Mouse (Mus musculus) MEL (cell line): Measurements from ENCODE around the gene Map3k9. TPM values are rescaled to one million over a fixed set of nuclear protein-coding genes. Genes with fewer than 3 reads are reported as not detected.

ENCODE experiments used
- DNase-seq: peaks from one replicate; pipeline ENCODE4 v3.0.0; 2011; ENCODE audit warnings: low read depth, low spot score
- H3K27ac ChIP-seq: 2 replicates; pipeline ENCODE4 v1.5.1; 2012; ENCODE audit warnings: low read depth, mild to moderate bottlenecking, control low read depth, low read length, moderate library complexity; ENCODE audit not compliant: control insufficient read depth
- H3K27me3 ChIP-seq, 2 experiments: fragments of 150-350 bp in 1 of 2; sonication (generic) in 1 of 2; 2 replicates each; pipeline ENCODE4 v1.6.1; 2012; ENCODE audit warnings: low read length in 2 of 2, mild to moderate bottlenecking in 2 of 2, improper control_type of control experiment in 1 of 2, moderate library complexity in 1 of 2; ENCODE audit not compliant: insufficient read depth in 2 of 2, control insufficient read depth in 1 of 2
- H3K36me3 ChIP-seq, 2 experiments: 2 replicates each; pipeline ENCODE4 v1.6.1; 2012 to 2014; ENCODE audit warnings: low read length in 2 of 2, improper control_type of control experiment in 1 of 2, inconsistent platforms in 1 of 2, mild to moderate bottlenecking in 1 of 2; ENCODE audit not compliant: insufficient read depth in 2 of 2, control insufficient read depth in 1 of 2
- H3K4me1 ChIP-seq, 2 experiments: fragments of 150-350 bp in 1 of 2; sonication (generic) in 1 of 2; 2 replicates each; pipeline ENCODE4 v1.6.1; 2012; ENCODE audit warnings: low read length in 2 of 2, improper control_type of control experiment in 1 of 2, mild to moderate bottlenecking in 1 of 2; ENCODE audit not compliant: insufficient read depth in 2 of 2, control insufficient read depth in 1 of 2
- H3K4me3 ChIP-seq, 2 experiments: fragments of 150-350 bp in 1 of 2; sonication (generic) in 1 of 2; 2 replicates each; pipeline ENCODE4 v1.5.1; 2012; ENCODE audit warnings: low read depth in 2 of 2, low read length in 2 of 2, mild to moderate bottlenecking in 2 of 2, moderate library complexity in 2 of 2, control low read depth in 1 of 2, improper control_type of control experiment in 1 of 2; ENCODE audit not compliant: control insufficient read depth in 1 of 2, insufficient read depth in 1 of 2
- H3K79me2 ChIP-seq: 2 replicates; pipeline ENCODE4 v1.6.1; 2012; ENCODE audit warnings: mild to moderate bottlenecking, low read length, moderate library complexity; ENCODE audit not compliant: control insufficient read depth, poor library complexity, insufficient read depth
- H3K9ac ChIP-seq: 2 replicates; pipeline ENCODE4 v1.6.1; 2012; ENCODE audit warnings: low read depth, mild to moderate bottlenecking, control low read depth, low read length, moderate library complexity; ENCODE audit not compliant: control insufficient read depth, poor library complexity, severe bottlenecking
- H3K9me3 ChIP-seq: fragments of 150-350 bp; sonication (generic); replicated peaks from 2 replicates; pipeline ENCODE4 v1.6.1; 2012; ENCODE audit warnings: mild to moderate bottlenecking, low read length, improper control_type of control experiment, moderate library complexity; ENCODE audit not compliant: insufficient read depth
- BHLHE40 ChIP-seq: IDR thresholded peaks from 2 replicates; pipeline ENCODE4 v1.6.1; 2012; ENCODE audit warnings: low read depth, mild to moderate bottlenecking, inconsistent platforms, low read length, improper control_type of control experiment, borderline replicate concordance
- CHD1 ChIP-seq: IDR thresholded peaks from 2 replicates; pipeline ENCODE4 v1.6.1; 2012; ENCODE audit warnings: low read depth, mild to moderate bottlenecking, inconsistent platforms, low read length, improper control_type of control experiment
- CHD2 ChIP-seq: IDR thresholded peaks from 2 replicates; pipeline ENCODE4 v1.6.1; 2011; ENCODE audit warnings: low read length, improper control_type of control experiment
- CTCF ChIP-seq, 3 experiments: IDR thresholded peaks in 2 of 3; conservative IDR thresholded peaks in 1 of 3; 2 replicates each; pipeline ENCODE4 v1.5.1; 2011 to 2012; ENCODE audit warnings: low read length in 3 of 3, low read depth in 2 of 3, mild to moderate bottlenecking in 2 of 3, improper control_type of control experiment in 1 of 3, inconsistent platforms in 1 of 3, mixed read lengths in 1 of 3, moderate library complexity in 1 of 3; ENCODE audit not compliant: control insufficient read depth in 1 of 3, insufficient read depth in 1 of 3, poor library complexity in 1 of 3, severe bottlenecking in 1 of 3
- ELF1 ChIP-seq: IDR thresholded peaks from 2 replicates; pipeline ENCODE4 v1.6.1; 2014; ENCODE audit warnings: low read depth, mild to moderate bottlenecking, inconsistent platforms, low read length, improper control_type of control experiment, moderate library complexity
- EP300 ChIP-seq, 2 experiments: IDR thresholded peaks; 2 replicates each; pipeline ENCODE4 v1.6.1; 2011; ENCODE audit warnings: improper control_type of control experiment in 2 of 2, low read length in 2 of 2, low read depth in 1 of 2, mild to moderate bottlenecking in 1 of 2
- ETS1 ChIP-seq: IDR thresholded peaks from 2 replicates; pipeline ENCODE4 v1.6.1; 2012; ENCODE audit warnings: low read depth, mild to moderate bottlenecking, inconsistent platforms, low read length, improper control_type of control experiment, moderate library complexity
- KAT2A ChIP-seq: conservative IDR thresholded peaks from 2 replicates; pipeline ENCODE4 v1.6.1; 2012; ENCODE audit warnings: low read depth, low read length, improper control_type of control experiment, inconsistent platforms
- MAFK ChIP-seq: IDR thresholded peaks from 2 replicates; pipeline ENCODE4 v1.6.1; 2011; ENCODE audit warnings: low read depth, mild to moderate bottlenecking, low read length, improper control_type of control experiment, borderline replicate concordance
- MAX ChIP-seq: IDR thresholded peaks from 2 replicates; pipeline ENCODE4 v1.6.1; 2011; ENCODE audit warnings: low read length, improper control_type of control experiment
- MAZ ChIP-seq: IDR thresholded peaks from 2 replicates; pipeline ENCODE4 v1.6.1; 2012; ENCODE audit warnings: low read depth, mild to moderate bottlenecking, inconsistent platforms, low read length, improper control_type of control experiment
- MXI1 ChIP-seq: IDR thresholded peaks from 2 replicates; pipeline ENCODE4 v1.6.1; 2011; ENCODE audit warnings: mild to moderate bottlenecking, low read depth, low read length, improper control_type of control experiment
- MYB ChIP-seq: IDR thresholded peaks from 2 replicates; pipeline ENCODE4 v1.6.1; 2011; ENCODE audit warnings: mild to moderate bottlenecking, low read depth, low read length, improper control_type of control experiment
- NELFE ChIP-seq: IDR thresholded peaks from 2 replicates; pipeline ENCODE4 v1.6.1; 2011; ENCODE audit warnings: low read depth, low read length, improper control_type of control experiment
- NRF1 ChIP-seq: IDR thresholded peaks from 2 replicates; pipeline ENCODE4 v1.6.1; 2014; ENCODE audit warnings: low read depth, mild to moderate bottlenecking, inconsistent platforms, low read length, improper control_type of control experiment, moderate library complexity; ENCODE audit not compliant: poor library complexity, insufficient read depth, severe bottlenecking
- POLR2AphosphoS5 ChIP-seq: IDR thresholded peaks from 2 replicates; pipeline ENCODE4 v1.6.1; 2012; ENCODE audit warnings: low read depth, borderline replicate concordance, mild to moderate bottlenecking, inconsistent platforms, low read length, moderate library complexity, mixed read lengths
- RAD21 ChIP-seq: IDR thresholded peaks from 2 replicates; pipeline ENCODE4 v1.6.1; 2011; ENCODE audit warnings: mild to moderate bottlenecking, low read depth, low read length, improper control_type of control experiment
- RCOR1 ChIP-seq: IDR thresholded peaks from 2 replicates; pipeline ENCODE4 v1.6.1; 2012; ENCODE audit warnings: low read depth, mild to moderate bottlenecking, inconsistent platforms, low read length, improper control_type of control experiment
- SIN3A ChIP-seq: IDR thresholded peaks from 2 replicates; pipeline ENCODE4 v1.6.1; 2012; ENCODE audit warnings: low read length, improper control_type of control experiment, inconsistent platforms
- USF1 ChIP-seq: IDR thresholded peaks from 2 replicates; pipeline ENCODE4 v1.6.1; 2014; ENCODE audit warnings: low read depth, mild to moderate bottlenecking, inconsistent platforms, low read length, improper control_type of control experiment, moderate library complexity
- ZMIZ1 ChIP-seq: IDR thresholded peaks from 2 replicates; pipeline ENCODE4 v1.6.1; 2012; ENCODE audit warnings: low read depth, mild to moderate bottlenecking, inconsistent platforms, low read length, improper control_type of control experiment, moderate library complexity
- polyA plus RNA-seq, 2 experiments: library from polyadenylated mRNA; stranded (reverse) in 1 of 2; unstranded in 1 of 2; fragments of >175 nt in 1 of 2; fragments of >200 nt in 1 of 2; gene quantifications; 2 replicates each; pipeline versions ENCODE4 v1.2.1 to v1.2.4; 2012; ENCODE audit warnings: low replicate concordance in 2 of 2, low read depth in 1 of 2; ENCODE audit not compliant: insufficient read length in 2 of 2, insufficient read depth in 1 of 2, missing spikeins in 1 of 2
- total RNA-seq: library from RNA; depleted of rRNA; stranded (reverse); fragments of 300-350 nt; gene quantifications from 2 replicates; pipeline ENCODE4 v1.2.3, GENCODE M21; 2012

Map3k9 gene
- total and polyA plus RNA-seq, 3 experiments, result not detected

- Histone ChIP-seq H3K9me3 (no peaks in the 10 kb centered on the region), H3K27ac (no peak overlapping the region), H3K36me3 (no peaks in the 10 kb centered on the region), H3K27me3 (peaks cover 0 to 11% of the 10 kb centered on the region in 2 experiments; a peak in 2 of 4 replicates), H3K79me2 (no peaks in the 10 kb centered on the region), H3K4me3 (no peak overlapping the region), H3K4me1 (no peaks in the 10 kb centered on the region), H3K9ac (no peak overlapping the region)
- no peak for DNase-seq
- TF ChIP-seq RAD21 (no peak), USF1 (no peak), POLR2AphosphoS5 (no peak), KAT2A (no peak), NRF1 (no peak), CHD1 (no peak), ETS1 (no peak), MAZ (no peak), ELF1 (no peak), ZMIZ1 (no peak), RCOR1 (no peak), MAX (no peak), MYB (no peak), SIN3A (no peak), MAFK (no peak), MXI1 (no peak), EP300 (IDR thresholded peaks at IDR 0.05; ENCODE audit: low read depth in 1 of 2, low read length in 2 of 2) (no peak), NELFE (no peak), BHLHE40 (no peak), CHD2 (no peak)
Measured at GRCm38 (mm10) chr12:81782606-81783005, 1.6 kb upstream of the Map3k9 start.

GRCm38 (mm10) chr12:81780271-81781093, 493 bp downstream of the Map3k9 start:
- H3K27ac ChIP-seq, result no peak overlapping the region
- H3K4me1 ChIP-seq, result no peaks in the 10 kb centered on the region
- no peak overlapping the region for H3K4me3 ChIP-seq
- no peak for DNase-seq
- no peak overlapping the region for H3K9ac ChIP-seq
- no peaks in the 10 kb centered on the region for H3K36me3 ChIP-seq
- H3K9me3 ChIP-seq, result no peaks in the 10 kb centered on the region
- TF ChIP-seq CTCF (IDR thresholded peaks at IDR 0.05 in 2 of 3, conservative IDR thresholded peaks at IDR 0.05 in 1 of 3; ENCODE audit: control insufficient read depth in 1 of 3, insufficient read depth in 1 of 3, low read depth in 2 of 3, low read length in 3 of 3, poor library complexity in 1 of 3, severe bottlenecking in 1 of 3), result no peak
- TF ChIP-seq MXI1, result no peak
- H3K27me3 ChIP-seq, result peaks cover 0 to 8% of the 10 kb centered on the region in 2 experiments
- H3K79me2 ChIP-seq, result no peaks in the 10 kb centered on the region
